Mouse (Mus musculus) forebrain, postnatal 0 days (tissue): ENCODE results near the gene Kif11. TPM values are rescaled to one million over a fixed set of nuclear protein-coding genes. Genes with fewer than 3 reads are reported as not detected.

Experiments used
- ATAC-seq: fragments of 200-750 bp; cut with Nextera tagmentation; 2 replicates; pipeline ENCODE4 v1.8.0; 2017; ENCODE audit warnings: mild to moderate bottlenecking, moderate library complexity
- DNase-seq: peaks from one replicate; pipeline ENCODE4 v3.0.0-alpha.2; 2015
- H3K27ac ChIP-seq: fragments of 300-500 bp; sonication (generic); 2 replicates; pipeline ENCODE4 v1.5.1; 2014; ENCODE audit warnings: low read depth, mild to moderate bottlenecking, antibody characterized with exemption, low read length, moderate library complexity, mixed read lengths
- H3K27me3 ChIP-seq: fragments of 300-500 bp; sonication (generic); 2 replicates; pipeline ENCODE4 v1.6.1; 2014; ENCODE audit warnings: mild to moderate bottlenecking, low read length, mixed read lengths; ENCODE audit not compliant: insufficient read depth
- H3K36me3 ChIP-seq: fragments of 300-500 bp; sonication (generic); 2 replicates; pipeline ENCODE4 v1.6.1; 2014; ENCODE audit warnings: mild to moderate bottlenecking, moderate library complexity; ENCODE audit not compliant: insufficient read depth
- H3K4me1 ChIP-seq: fragments of 300-500 bp; sonication (generic); 2 replicates; pipeline ENCODE4 v1.6.1; 2014; ENCODE audit warnings: antibody characterized with exemption; ENCODE audit not compliant: insufficient read depth
- H3K4me2 ChIP-seq: fragments of 300-500 bp; sonication (generic); 2 replicates; pipeline ENCODE4 v1.6.1; 2014; ENCODE audit warnings: low read depth, mild to moderate bottlenecking, moderate library complexity
- H3K4me3 ChIP-seq: fragments of 300-500 bp; sonication (generic); 2 replicates; pipeline ENCODE4 v1.5.1; 2014; ENCODE audit warnings: low read depth, low read length, mixed read lengths
- H3K9ac ChIP-seq: fragments of 300-500 bp; sonication (generic); 2 replicates; pipeline ENCODE4 v1.6.1; 2014; ENCODE audit warnings: mild to moderate bottlenecking
- H3K9me3 ChIP-seq: fragments of 300-500 bp; sonication (generic); 2 replicates; pipeline ENCODE4 v1.6.1; 2016; ENCODE audit warnings: low read length
- CTCF ChIP-seq: sonication (generic); IDR thresholded peaks from 2 replicates; pipeline ENCODE4 v1.5.1; 2016; ENCODE audit warnings: antibody characterized with exemption, control low read depth, low read depth
- WGBS: fragments of 180-500 bp; shearing (Covaris S2); extraction: QIAGEN DNeasy Blood & Tissue Kit; methylation state at CpG from one replicate; pipeline ENCODE4 v1.1.7; 2014; 5-methylcytosine and 5-hydroxymethylcytosine counted together
- polyA plus RNA-seq: library from polyadenylated mRNA; unstranded; fragments of >200 nt; fragmentation: Nextera tagmentation; extraction: Ambion mirVana; gene quantifications from 2 replicates; pipeline ENCODE4 v1.2.1, GENCODE M21; 2015
- total RNA-seq: library from RNA; depleted of rRNA; stranded (reverse); fragments of >200 nt; gene quantifications from 2 replicates; pipeline ENCODE4 v1.2.3, GENCODE M21; 2014

The Kif11 gene
- total and polyA plus RNA-seq, 2 experiments from 2014 or later: 6.3 to 15.2 TPM

GRCm38 (mm10) chr19:37435041-37435852, 59.0 kb downstream of the Kif11 start:
- Histone ChIP-seq H3K27me3 (peaks cover 59% of the 10 kb centered on the region), H3K27ac (0 out of 2 replicates have a peak overlapping the region, but pooled peaks have one; percentile 9), H3K36me3 (no peaks in the 10 kb centered on the region), H3K4me2 (peak overlapping the region; percentile 43), H3K4me3 (peak overlapping the region; percentile 34), H3K4me1 (no peaks in the 10 kb centered on the region), H3K9me3 (no peaks in the 10 kb centered on the region), H3K9ac (no peak overlapping the region)
- 1% methylated on average over 73 of the region's 77 CpGs for WGBS
- DNase-seq: peak; percentile 53
- ATAC-seq: peak; percentile 30; the same call in 1 of the 2 replicates
- no peak for TF ChIP-seq CTCF

- 4% methylated on average over 10 of the region's 10 CpGs for WGBS
- DNase-seq: no peak
Observed at GRCm38 (mm10) chr19:37435853-37436174, 59.6 kb downstream of the Kif11 start.

GRCm38 (mm10) chr19:37436514-37437288, 60.5 kb downstream of the Kif11 start:
- Histone ChIP-seq H3K4me1 (no peaks in the 10 kb centered on the region), H3K9me3 (no peaks in the 10 kb centered on the region), H3K9ac (no peak overlapping the region), H3K27me3 (peaks cover 54% of the 10 kb centered on the region), H3K4me2 (no peak overlapping the region), H3K27ac (no peak overlapping the region), H3K4me3 (no peak overlapping the region), H3K36me3 (no peaks in the 10 kb centered on the region)
- no peak for TF ChIP-seq CTCF
- DNase-seq (peak; percentile 12), ATAC-seq (no peak)
- WGBS: 7% methylated on average over 28 of the region's 28 CpGs

More at GRCm38 (mm10) chr19:37435853-37436174, 59.6 kb downstream of the Kif11 start:
- Histone ChIP-seq H3K27ac (no peak overlapping the region), H3K36me3 (no peaks in the 10 kb centered on the region), H3K4me3 (no peak overlapping the region), H3K9ac (no peak overlapping the region), H3K4me2 (no peak overlapping the region), H3K27me3 (peaks cover 55% of the 10 kb centered on the region), H3K4me1 (no peaks in the 10 kb centered on the region), H3K9me3 (no peaks in the 10 kb centered on the region)
- ATAC-seq: no peak
- no peak for TF ChIP-seq CTCF

- Histone ChIP-seq H3K4me2 (no peak overlapping the region), H3K27ac (no peak overlapping the region), H3K9me3 (no peaks in the 10 kb centered on the region), H3K4me3 (no peak overlapping the region), H3K4me1 (no peaks in the 10 kb centered on the region), H3K9ac (no peak overlapping the region), H3K27me3 (peaks cover 49% of the 10 kb centered on the region), H3K36me3 (no peaks in the 10 kb centered on the region)
- DNase-seq (no peak), ATAC-seq (no peak)
- TF ChIP-seq CTCF: no peak
- 5% methylated on average over 14 of the region's 14 CpGs for WGBS
Observed at GRCm38 (mm10) chr19:37437289-37437606, 61.0 kb downstream of the Kif11 start.

- Histone ChIP-seq H3K9me3 (no peaks in the 10 kb centered on the region), H3K4me1 (no peaks in the 10 kb centered on the region), H3K4me3 (no peak overlapping the region), H3K36me3 (no peaks in the 10 kb centered on the region), H3K27ac (no peak overlapping the region), H3K4me2 (no peak overlapping the region), H3K27me3 (peaks cover 36% of the 10 kb centered on the region), H3K9ac (no peak overlapping the region)
- no peak for ATAC-seq
- no peak for TF ChIP-seq CTCF
- 72% methylated on average over 4 of the region's 4 CpGs for WGBS
- DNase-seq: no peak
Observed at GRCm38 (mm10) chr19:37440181-37440580, 64.0 kb downstream of the Kif11 start.

GRCm38 (mm10) chr19:37440708-37441475, 64.7 kb downstream of the Kif11 start:
- no peaks in the 10 kb centered on the region for H3K36me3 ChIP-seq
- WGBS: 72% methylated on average over 15 of the region's 16 CpGs
- ATAC-seq: no peak
- TF ChIP-seq CTCF: no peak
- no peak for DNase-seq
- no peak overlapping the region for H3K9ac ChIP-seq
- no peaks in the 10 kb centered on the region for H3K4me1 ChIP-seq
- H3K9me3 ChIP-seq: no peaks in the 10 kb centered on the region
- no peak overlapping the region for H3K4me3 ChIP-seq
- no peak overlapping the region for H3K27ac ChIP-seq
- H3K27me3 ChIP-seq: peaks cover 35% of the 10 kb centered on the region
- no peak overlapping the region for H3K4me2 ChIP-seq
